Mouse (Mus musculus) forebrain, embryonic 11.5 days (tissue): Measurements from ENCODE around the gene Utp18. TPM values are rescaled to one million over a fixed set of nuclear protein-coding genes. Genes with fewer than 3 reads are reported as not detected.

ENCODE experiments used
- ATAC-seq: fragments of 200-750 bp; cut with Nextera tagmentation; replicated peaks from 2 replicates; pipeline ENCODE4 v1.8.0; 2017; ENCODE audit warnings: moderate TSS enrichment; ENCODE audit not compliant: low FRiP score
- DNase-seq: peaks from one replicate; pipeline ENCODE4 v3.0.0-alpha.2; 2017; ENCODE audit warnings: low spot score
- H3K27ac ChIP-seq: fragments of 300-500 bp; sonication (generic); 2 replicates; pipeline ENCODE4 v1.5.1; 2014; ENCODE audit warnings: low read depth, low read length
- H3K27me3 ChIP-seq: fragments of 300-500 bp; sonication (generic); 2 replicates; pipeline ENCODE4 v1.6.1; 2014; ENCODE audit warnings: mild to moderate bottlenecking, low read length, mixed read lengths; ENCODE audit not compliant: control insufficient read depth, insufficient read depth
- H3K36me3 ChIP-seq: fragments of 300-500 bp; sonication (generic); 2 replicates; pipeline ENCODE4 v1.6.1; 2014; ENCODE audit warnings: mild to moderate bottlenecking, low read length, moderate library complexity, mixed read lengths; ENCODE audit not compliant: control insufficient read depth, insufficient read depth
- H3K4me1 ChIP-seq: fragments of 300-500 bp; sonication (generic); replicated peaks from 2 replicates; pipeline ENCODE4 v1.6.1; 2014; ENCODE audit warnings: low read length, mixed read lengths; ENCODE audit not compliant: control insufficient read depth, insufficient read depth
- H3K4me2 ChIP-seq: fragments of 300-500 bp; sonication (generic); 2 replicates; pipeline ENCODE4 v1.6.1; 2014; ENCODE audit warnings: low read depth, mild to moderate bottlenecking, low read length, moderate library complexity, mixed read lengths; ENCODE audit not compliant: severe bottlenecking
- H3K4me3 ChIP-seq: fragments of 300-500 bp; sonication (generic); 2 replicates; pipeline ENCODE4 v1.5.1; 2014; ENCODE audit warnings: low read depth, low read length
- H3K9ac ChIP-seq: fragments of 300-500 bp; sonication (generic); 2 replicates; pipeline ENCODE4 v1.6.1; 2014; ENCODE audit warnings: low read length
- H3K9me3 ChIP-seq: fragments of 300-500 bp; sonication (generic); 2 replicates; pipeline ENCODE4 v1.6.1; 2016; ENCODE audit warnings: low read length, mixed read lengths; ENCODE audit not compliant: control insufficient read depth
- WGBS: fragments of 180-500 bp; shearing (Covaris S2); extraction: QIAGEN DNeasy Blood & Tissue Kit; methylation state at CpG from one replicate; pipeline ENCODE4 v1.1.7; 2014; 5-methylcytosine and 5-hydroxymethylcytosine counted together
- polyA plus RNA-seq: library from polyadenylated mRNA; unstranded; fragments of >200 nt; fragmentation: Nextera tagmentation; extraction: Ambion mirVana; gene quantifications from 2 replicates; pipeline ENCODE4 v1.2.1, GENCODE M21; 2014

Gene Utp18
- polyA plus RNA-seq, 1 experiment from 2014 or later, result 51.2 TPM

- DNase-seq (no peak), ATAC-seq (no peak)
- Histone ChIP-seq H3K27me3 (no peaks in the 10 kb centered on the region), H3K36me3 (no peaks in the 10 kb centered on the region), H3K4me1 (no peaks in the 10 kb centered on the region; the same call in 1 of the 2 replicates), H3K27ac (no peak overlapping the region), H3K4me3 (no peak overlapping the region), H3K9ac (no peak overlapping the region), H3K4me2 (no peak overlapping the region), H3K9me3 (no peaks in the 10 kb centered on the region)
- WGBS, result 87% methylated on average over 3 of the region's 3 CpGs
These were observed 33.0 kb downstream of the Utp18 start for GRCm38 (mm10) chr11:93852546-93852945.

GRCm38 (mm10) chr11:93847342-93847741 is 38.2 kb downstream of the Utp18 start:
- no peak overlapping the region for H3K4me3 ChIP-seq
- no peaks in the 10 kb centered on the region; the same call in 1 of the 2 replicates for H3K4me1 ChIP-seq
- ATAC-seq (no peak), DNase-seq (no peak)
- no peak overlapping the region for H3K27ac ChIP-seq
- H3K27me3 ChIP-seq, result no peaks in the 10 kb centered on the region
- no peak overlapping the region for H3K4me2 ChIP-seq
- H3K9me3 ChIP-seq, result no peaks in the 10 kb centered on the region
- no peak overlapping the region for H3K9ac ChIP-seq
- no peaks in the 10 kb centered on the region for H3K36me3 ChIP-seq
- 11% methylated on average over 2 of the region's 2 CpGs for WGBS

- Histone ChIP-seq H3K9me3 (no peaks in the 10 kb centered on the region), H3K27me3 (no peaks in the 10 kb centered on the region), H3K36me3 (no peaks in the 10 kb centered on the region), H3K9ac (no peak overlapping the region), H3K4me3 (no peak overlapping the region), H3K4me1 (no peaks in the 10 kb centered on the region), H3K27ac (no peak overlapping the region), H3K4me2 (no peak overlapping the region)
- 60% methylated on average over 2 of the region's 2 CpGs for WGBS
- ATAC-seq (no peak), DNase-seq (no peak)
These were observed 49.8 kb downstream of the Utp18 start for GRCm38 (mm10) chr11:93835800-93836199.

GRCm38 (mm10) chr11:93829971-93830370 is 55.6 kb downstream of the Utp18 start:
- H3K4me2 ChIP-seq, result no peak overlapping the region
- ATAC-seq, result no peak
- WGBS, result 93% methylated on average over 8 of the region's 8 CpGs
- no peaks in the 10 kb centered on the region for H3K36me3 ChIP-seq
- no peak overlapping the region for H3K9ac ChIP-seq
- no peaks in the 10 kb centered on the region for H3K9me3 ChIP-seq
- no peaks in the 10 kb centered on the region for H3K4me1 ChIP-seq
- DNase-seq, result no peak
- no peaks in the 10 kb centered on the region for H3K27me3 ChIP-seq
- H3K27ac ChIP-seq, result no peak overlapping the region
- H3K4me3 ChIP-seq, result no peak overlapping the region

- no peak overlapping the region for H3K27ac ChIP-seq
- ATAC-seq (peak; percentile 79), DNase-seq (no peak)
- no peak overlapping the region for H3K4me3 ChIP-seq
- 74% methylated on average over 6 of the region's 6 CpGs for WGBS
- no peaks in the 10 kb centered on the region for H3K27me3 ChIP-seq
- no peak overlapping the region for H3K9ac ChIP-seq
- no peak overlapping the region for H3K4me2 ChIP-seq
- no peaks in the 10 kb centered on the region for H3K9me3 ChIP-seq
- no peaks in the 10 kb centered on the region for H3K4me1 ChIP-seq
- H3K36me3 ChIP-seq, result no peaks in the 10 kb centered on the region
These were observed 56.3 kb downstream of the Utp18 start for GRCm38 (mm10) chr11:93829327-93829679.

- H3K27me3 ChIP-seq, result no peaks in the 10 kb centered on the region
- no peak overlapping the region for H3K4me3 ChIP-seq
- no peaks in the 10 kb centered on the region for H3K9me3 ChIP-seq
- no peaks in the 10 kb centered on the region for H3K4me1 ChIP-seq
- ATAC-seq, result peak; percentile 68
- H3K27ac ChIP-seq, result no peak overlapping the region
- 68% methylated on average over 14 of the region's 14 CpGs for WGBS
- no peak for DNase-seq
- no peak overlapping the region for H3K9ac ChIP-seq
- no peak overlapping the region for H3K4me2 ChIP-seq
- H3K36me3 ChIP-seq, result no peaks in the 10 kb centered on the region
These were observed 56.8 kb downstream of the Utp18 start for GRCm38 (mm10) chr11:93828619-93829326.

GRCm38 (mm10) chr11:93822261-93822660 is 63.3 kb downstream of the Utp18 start:
- Histone ChIP-seq H3K4me1 (no peaks in the 10 kb centered on the region), H3K4me2 (no peak overlapping the region), H3K27ac (no peak overlapping the region), H3K9ac (no peak overlapping the region), H3K4me3 (no peak overlapping the region), H3K36me3 (no peaks in the 10 kb centered on the region), H3K27me3 (no peaks in the 10 kb centered on the region), H3K9me3 (no peaks in the 10 kb centered on the region)
- 71% methylated on average over 2 of the region's 2 CpGs for WGBS
- ATAC-seq (no peak), DNase-seq (no peak)

GRCm38 (mm10) chr11:93821533-93821932 is 64.0 kb downstream of the Utp18 start:
- Histone ChIP-seq H3K27me3 (no peaks in the 10 kb centered on the region), H3K27ac (no peak overlapping the region), H3K4me3 (no peak overlapping the region), H3K9ac (no peak overlapping the region), H3K9me3 (no peaks in the 10 kb centered on the region), H3K4me1 (no peaks in the 10 kb centered on the region), H3K36me3 (no peaks in the 10 kb centered on the region), H3K4me2 (no peak overlapping the region)
- DNase-seq, result no peak
- WGBS, result 75% methylated on average over 2 of the region's 2 CpGs
- no peak for ATAC-seq
